Mouse (Mus musculus): ENCODE measurements at regions not wholly inside any gene's neighbourhood (a gene's known extent, or its start where the extent isn't known, plus 50 kb on each side); places are given as distances from the start of the nearest gene placed in this dataset.
"Not testable (repeated sequence)": the region's sequence is repeated elsewhere in the genome, so short reads cannot be mapped to it uniquely, and the experiment has no call there.

DNA sequence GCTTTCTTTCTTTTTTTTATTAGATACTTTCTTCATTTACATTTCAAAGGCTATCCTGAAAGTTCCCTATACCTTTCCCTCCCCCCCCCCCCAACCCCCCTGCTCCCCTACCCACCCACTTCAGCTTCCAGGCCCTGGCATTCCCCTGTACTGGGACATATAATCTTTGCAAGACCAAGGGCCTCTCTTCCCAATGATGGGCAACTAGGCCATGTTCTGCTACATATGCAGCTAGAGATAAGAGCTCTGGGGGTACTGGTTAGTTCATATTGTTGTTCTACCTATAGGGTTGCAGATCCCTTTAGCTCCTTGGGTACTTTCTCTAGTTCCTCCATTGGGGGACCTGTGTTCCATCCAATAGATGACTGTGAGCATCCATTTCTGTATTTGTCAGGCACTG lies 55.6 kb upstream of the Slc1a3 start:
- not testable (repeated sequence) for TF ChIP-seq CTCF (IDR thresholded peaks at IDR 0.05; ENCODE audit: borderline replicate concordance, insufficient read depth, low read depth, low read length); POLR2A (IDR thresholded peaks at IDR 0.05; ENCODE audit: borderline replicate concordance, insufficient read depth, low read length)
